In genomic region chr4:80765781-80766180, GRCm38 (mm10) we compare ENCODE assay signal across 8 mouse cellular contexts.
DNase-seq lines count a peak whose midpoint lies in the region; ATAC-seq lines count a peak whose summit lies in the region.

No protein-coding gene starts in this region.

- H3K4me3 ChIP-seq in embryonic facial prominence, embryonic 14.5 days (ENCODE audit: low read depth, low read length), result no peak overlapping the region
- H3K4me3 ChIP-seq in hindbrain, embryonic 15.5 days, result no peak overlapping the region
- no peak overlapping the region for H3K4me3 ChIP-seq in midbrain, embryonic 13.5 days (replicated peaks)

- no peaks in the 10 kb centered on the region for H3K9me3 ChIP-seq in embryonic facial prominence, embryonic 14.5 days (ENCODE audit: control insufficient read depth, low read length)
- H3K9me3 ChIP-seq in hindbrain, embryonic 15.5 days, result no peaks in the 10 kb centered on the region
- no peaks in the 10 kb centered on the region for H3K9me3 ChIP-seq in midbrain, embryonic 13.5 days

- no peaks in the 10 kb centered on the region for H3K27me3 ChIP-seq in embryonic facial prominence, embryonic 14.5 days (replicated peaks; ENCODE audit: control insufficient read depth, insufficient read depth, low read length)
- H3K27me3 ChIP-seq in hindbrain, embryonic 15.5 days, result no peaks in the 10 kb centered on the region
- no peaks in the 10 kb centered on the region for H3K27me3 ChIP-seq in midbrain, embryonic 13.5 days

- 33% methylated on average over 4 of the region's 4 CpGs for WGBS in embryonic facial prominence, embryonic 14.5 days
- WGBS in hindbrain, embryonic 15.5 days, result 38% methylated on average over 4 of the region's 4 CpGs
- WGBS in midbrain, embryonic 13.5 days, result 42% methylated on average over 4 of the region's 4 CpGs

- H3K36me3 ChIP-seq in embryonic facial prominence, embryonic 14.5 days (ENCODE audit: control insufficient read depth, insufficient read depth, low read length), result no peaks in the 10 kb centered on the region
- H3K36me3 ChIP-seq in hindbrain, embryonic 15.5 days, result no peaks in the 10 kb centered on the region
- H3K36me3 ChIP-seq in midbrain, embryonic 13.5 days, result no peaks in the 10 kb centered on the region

- H3K4me2 ChIP-seq in embryonic facial prominence, embryonic 14.5 days (ENCODE audit: low read depth, low read length), result no peak overlapping the region
- H3K4me2 ChIP-seq in hindbrain, embryonic 15.5 days, result no peak overlapping the region
- no peak overlapping the region for H3K4me2 ChIP-seq in midbrain, embryonic 13.5 days (replicated peaks)

- H3K9ac ChIP-seq in embryonic facial prominence, embryonic 14.5 days (ENCODE audit: low read depth, low read length), result no peak overlapping the region
- H3K9ac ChIP-seq in hindbrain, embryonic 15.5 days, result no peak overlapping the region
- H3K9ac ChIP-seq in midbrain, embryonic 13.5 days (replicated peaks), result no peak overlapping the region

- H3K4me1 ChIP-seq in embryonic facial prominence, embryonic 14.5 days (ENCODE audit: control insufficient read depth, insufficient read depth, low read length), result no peaks in the 10 kb centered on the region
- no peaks in the 10 kb centered on the region for H3K4me1 ChIP-seq in hindbrain, embryonic 15.5 days (replicated peaks)
- no peaks in the 10 kb centered on the region for H3K4me1 ChIP-seq in midbrain, embryonic 13.5 days (replicated peaks)

- ATAC-seq in embryonic facial prominence, embryonic 14.5 days (ENCODE audit: low read depth), result 0 out of 2 replicates have a peak, but pooled peaks have one; percentile 18
- peak; percentile 59; the same call in 1 of the 2 replicates for ATAC-seq in hindbrain, embryonic 15.5 days (ENCODE audit: low FRiP score, low read depth)
- peak; percentile 74 for ATAC-seq in midbrain, embryonic 13.5 days

- no peak overlapping the region for H3K27ac ChIP-seq in embryonic facial prominence, embryonic 14.5 days (replicated peaks; ENCODE audit: low read depth, low read length)
- H3K27ac ChIP-seq in hindbrain, embryonic 15.5 days (replicated peaks), result no peak overlapping the region
- no peak overlapping the region for H3K27ac ChIP-seq in midbrain, embryonic 13.5 days

- DNase-seq in gastrocnemius, postnatal 10 days, result peak; percentile 12
- DNase-seq in gastrocnemius, adult 8-10 months (ENCODE audit: low spot score in 2 of 2), result no peak
- peak; percentile 73 for DNase-seq in adrenal gland, postnatal 14 days
- peak; percentile 82 for DNase-seq in embryonic facial prominence, embryonic 14.5 days (ENCODE audit: low spot score)
- DNase-seq in left cerebral cortex, adult 18-20 months (ENCODE audit: low spot score in 2 of 2), result peak; percentile 64 to 80
- no peak for DNase-seq in spleen, postnatal 14 days (ENCODE audit: low spot score in 2 of 2)

Comparison
In these comparisons a context has a peak if more than half of its experiments do, and no peak if none do; other contexts are left out.
1. DNase-seq: peak in gastrocnemius, postnatal 10 days (single experiment), adrenal gland, postnatal 14 days (single experiment), embryonic facial prominence, embryonic 14.5 days (single experiment) and left cerebral cortex, adult 18-20 months (2 of 2); none in gastrocnemius, adult 8-10 months (0 of 2) and spleen, postnatal 14 days (0 of 2).
2. ATAC-seq: peak in every context shown above with its lines; median percentile 74 in midbrain, embryonic 13.5 days; 59 in hindbrain, embryonic 15.5 days; 18 in embryonic facial prominence, embryonic 14.5 days.